Mouse (Mus musculus): ENCODE measurements around the gene Sfrp5. TPM values are rescaled to one million over a fixed set of nuclear protein-coding genes. Genes with fewer than 3 reads are reported as not detected.

Gene Sfrp5
- 2.0 and 10.9 TPM in 2 replicates for polyA plus RNA-seq (2012; rRNA removed)

DNA sequence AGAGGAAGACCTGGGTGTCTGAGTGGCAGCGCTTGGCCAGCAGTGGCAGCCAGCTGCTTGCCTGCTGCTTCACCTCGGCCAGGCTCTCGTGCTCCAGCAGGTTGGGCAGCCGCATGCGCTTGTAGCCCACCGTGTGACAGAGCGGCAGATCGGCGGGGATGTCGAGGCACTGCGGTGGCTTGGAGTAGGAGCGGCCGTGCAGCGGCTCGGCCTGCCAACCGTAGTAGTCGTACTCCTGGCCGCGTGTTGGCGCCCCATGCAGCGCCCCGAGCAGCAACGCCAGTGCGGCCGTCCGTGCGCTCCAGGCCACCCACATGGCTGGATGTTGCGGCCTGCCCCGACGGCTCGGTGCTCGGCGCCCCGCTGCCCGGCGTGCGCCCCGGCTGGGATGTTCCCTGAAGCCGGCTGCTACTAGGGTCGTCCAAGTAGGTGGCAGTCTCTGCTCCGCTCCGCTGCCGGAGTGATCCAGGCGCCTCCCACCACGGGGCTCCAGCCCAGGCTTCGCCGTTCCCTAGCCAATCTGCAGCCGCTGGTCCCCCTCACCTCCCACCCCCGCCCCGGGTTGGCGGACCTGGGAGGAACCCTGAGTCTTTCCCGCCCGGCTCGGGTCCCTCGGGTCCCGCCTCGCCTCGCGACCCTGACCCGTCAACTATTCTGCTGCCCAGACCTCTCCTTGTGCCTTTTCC, at the start of gene Sfrp5:
TSS of gene Sfrp5 (minus strand) at position 557 of the 686 bp plus-strand sequence.

DNA sequence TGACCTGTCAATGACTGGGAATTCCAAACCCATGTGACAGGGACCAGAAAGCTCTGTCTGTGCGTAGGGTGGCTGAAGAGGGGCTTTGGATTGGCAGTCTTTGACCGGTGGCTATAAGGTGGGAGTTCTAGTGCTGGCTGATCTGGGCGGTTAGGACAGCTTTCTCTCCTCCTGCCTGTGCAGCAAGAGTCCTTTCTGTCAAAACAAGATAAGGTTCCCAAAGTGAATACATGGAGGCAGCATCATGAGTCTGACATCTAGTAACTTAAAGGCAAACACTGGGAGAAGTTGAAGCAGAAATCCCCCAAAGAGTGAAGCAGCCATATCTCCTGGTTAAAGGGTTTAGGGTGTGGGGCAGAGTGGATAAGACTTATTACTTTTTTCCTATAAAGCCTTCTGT, 45.5 kb upstream of the Sfrp5 start, which contains the start of gene Golga7b:
TSS of gene Golga7b (plus strand) at position 56 of the 400 bp plus-strand sequence.

DNA sequence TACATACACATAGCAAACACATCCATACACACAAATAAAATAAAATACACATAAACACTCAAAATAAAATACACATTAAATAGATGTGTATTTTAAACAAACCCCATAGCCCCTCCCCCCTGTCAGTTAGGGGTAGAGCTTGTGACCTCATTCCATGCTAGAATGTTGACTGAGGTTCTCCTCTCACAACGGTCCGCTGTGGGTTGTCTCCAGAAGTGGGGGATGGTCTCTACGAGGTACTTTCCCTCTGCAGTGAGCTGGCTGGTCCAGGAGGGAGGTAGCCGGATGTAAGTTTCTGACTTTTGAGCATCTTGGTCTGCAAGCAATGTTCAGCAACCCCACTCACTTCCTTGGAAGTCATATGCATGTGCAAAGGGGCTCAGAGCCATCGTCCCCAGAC, 38.3 kb downstream of the Sfrp5 start, which contains the start of gene Zfyve27:
TSS of gene Zfyve27 (plus strand) at position 188 of the 400 bp plus-strand sequence.

Other genes starting within 250 kb of the Sfrp5 start
- gene Mms19, start 221.1 kb downstream of the Sfrp5 start, polyA plus RNA-seq (2012; rRNA removed) = 71.0 and 74.5 TPM in 2 replicates
- 16.1 and 21.5 TPM in 2 replicates for gene Ubtd1, start 220.5 kb downstream of the Sfrp5 start, polyA plus RNA-seq (2012; rRNA removed)
- gene Ankrd2, start 166.3 kb downstream of the Sfrp5 start, polyA plus RNA-seq (2012; rRNA removed) = 0.23 and 0.68 TPM in 2 replicates
- 1.4 and 2.1 TPM in 2 replicates for gene Hoga1, start 156.6 kb downstream of the Sfrp5 start, polyA plus RNA-seq (2012; rRNA removed)
- 0.20 and 0.33 TPM in 2 replicates for gene 4933411K16Rik, start 150.0 kb downstream of the Sfrp5 start, polyA plus RNA-seq (2012; rRNA removed)
- 108 and 124 TPM in 2 replicates for gene Morn4, start 115.9 kb downstream of the Sfrp5 start, polyA plus RNA-seq (2012; rRNA removed)
- gene Pi4k2a, start 111.8 kb downstream of the Sfrp5 start, polyA plus RNA-seq (2012; rRNA removed) = 42.0 and 42.3 TPM in 2 replicates
- 6.5 and 7.9 TPM in 2 replicates for gene Avpi1, start 73.2 kb downstream of the Sfrp5 start, polyA plus RNA-seq (2012; rRNA removed)
- gene Marveld1, start 54.9 kb downstream of the Sfrp5 start, polyA plus RNA-seq (2012; rRNA removed) = 16.8 and 34.0 TPM in 2 replicates
- 117 and 121 TPM in 2 replicates for gene Zfyve27, start 38.3 kb downstream of the Sfrp5 start, polyA plus RNA-seq (2012; rRNA removed)
- 21.2 and 23.3 TPM in 2 replicates for gene Golga7b, start 45.3 kb upstream of the Sfrp5 start, polyA plus RNA-seq (2012; rRNA removed)
- gene Crtac1, start 229.5 kb upstream of the Sfrp5 start, polyA plus RNA-seq (2012; rRNA removed) = 19.1 and 20.3 TPM in 2 replicates

Data from central nervous system, embryonic 14 days (tissue).